ENCODE assay signal across 16 mouse cellular contexts in the genomic region with DNA sequence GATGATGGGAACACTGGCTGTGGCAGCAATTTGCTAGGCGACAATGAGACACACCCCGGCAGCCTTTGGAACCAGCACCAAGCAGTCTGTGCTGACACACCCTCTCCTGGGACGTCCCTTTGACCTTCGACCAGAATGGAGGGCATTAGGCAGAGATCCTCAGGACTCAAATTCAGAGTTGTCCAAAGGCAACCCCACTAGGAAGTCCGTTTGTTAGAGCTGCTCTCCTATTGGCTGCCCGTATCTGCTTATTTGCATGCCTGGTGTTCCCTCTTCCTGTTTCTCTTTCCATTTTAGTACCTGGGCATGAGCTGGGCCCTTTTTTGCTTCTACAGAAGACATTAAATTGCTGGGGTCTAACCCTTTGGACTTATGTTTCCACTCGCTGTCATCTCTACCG. TPM values are rescaled to one million over a fixed set of nuclear protein-coding genes. Genes with fewer than 3 reads are reported as not detected.
DNase-seq lines count a peak whose midpoint lies in the region; ATAC-seq and TF ChIP-seq lines count a peak whose summit lies in the region.
"Had no signal": no experiment of that assay in that cellular context is flagged by ENCODE, and none has a peak within 500 bp of the region (broad histone marks: within the 10 kb centered on the region; RNA-seq: fewer than 3 reads in every experiment).

No protein-coding gene starts in this region.

- no peaks in the 10 kb centered on the region for H3K9me3 ChIP-seq in heart, embryonic 13.5 days
- no peaks in the 10 kb centered on the region for H3K9me3 ChIP-seq in CH12.LX (replicated peaks; ENCODE audit: low read length)
- no peaks in the 10 kb centered on the region for H3K9me3 ChIP-seq in forebrain, embryonic 14.5 days (replicated peaks; ENCODE audit: control insufficient read depth, low read length)
- no peaks in the 10 kb centered on the region for H3K9me3 ChIP-seq in hindbrain, embryonic 13.5 days

- TF ChIP-seq POLR2A in heart, adult 2 months (IDR thresholded peaks at IDR 0.05; ENCODE audit: insufficient read depth, low read depth, low read length), result no peak
- TF ChIP-seq POLR2A in CH12.LX (IDR thresholded peaks at IDR 0.05; ENCODE audit: low read depth, low read length), result 0 out of 2 replicates have a peak, but pooled peaks have one; percentile 37

- no peak overlapping the region for H3K4me3 ChIP-seq in heart, embryonic 13.5 days
- H3K4me3 ChIP-seq in heart, adult 2 months, result no peak overlapping the region
- peak overlapping the region in 1 of 3 experiments; percentile 11 for H3K4me3 ChIP-seq in CH12.LX (replicated peaks in 1 of 3; ENCODE audit: low read depth in 2 of 3, low read length in 2 of 3, poor library complexity in 1 of 3)
- H3K4me3 ChIP-seq in forebrain, embryonic 14.5 days (ENCODE audit: low read depth, low read length), result no peak overlapping the region
- no peak overlapping the region for H3K4me3 ChIP-seq in hindbrain, embryonic 13.5 days
- H3K4me3 ChIP-seq: gastrocnemius, adult 2 months had no signal

- 0 out of 2 replicates have a peak, but pooled peaks cover 5% of the 10 kb centered on the region for H3K4me1 ChIP-seq in heart, embryonic 13.5 days
- no peaks in the 10 kb centered on the region for H3K4me1 ChIP-seq in heart, adult 2 months (ENCODE audit: control insufficient read depth, insufficient read depth, low read length)
- H3K4me1 ChIP-seq in CH12.LX (ENCODE audit: control insufficient read depth in 1 of 2, insufficient read depth in 2 of 2), result peaks cover 15 to 28% of the 10 kb centered on the region in 2 experiments
- no peaks in the 10 kb centered on the region for H3K4me1 ChIP-seq in forebrain, embryonic 14.5 days (ENCODE audit: control insufficient read depth, insufficient read depth, low read length)
- no peaks in the 10 kb centered on the region for H3K4me1 ChIP-seq in hindbrain, embryonic 13.5 days (replicated peaks)

- no peaks in the 10 kb centered on the region for H3K79me2 ChIP-seq in heart, adult 2 months (replicated peaks; ENCODE audit: control insufficient read depth, insufficient read depth, low read length)
- H3K79me2 ChIP-seq in CH12.LX (replicated peaks; ENCODE audit: control insufficient read depth, extremely low read depth, insufficient read depth, poor library complexity, severe bottlenecking), result no peaks in the 10 kb centered on the region

- no peak for TF ChIP-seq EP300 in heart, adult 2 months (IDR thresholded peaks at IDR 0.05; ENCODE audit: insufficient read depth, low read depth, low read length)
- no peak for TF ChIP-seq EP300 in CH12.LX (IDR thresholded peaks at IDR 0.05; ENCODE audit: low read length)

- no peaks in the 10 kb centered on the region for H3K27me3 ChIP-seq in heart, embryonic 13.5 days (replicated peaks)
- no peaks in the 10 kb centered on the region for H3K27me3 ChIP-seq in heart, adult 2 months (ENCODE audit: control insufficient read depth, insufficient read depth, low read length)
- no peaks in the 10 kb centered on the region for H3K27me3 ChIP-seq in CH12.LX (replicated peaks)
- no peaks in the 10 kb centered on the region for H3K27me3 ChIP-seq in forebrain, embryonic 14.5 days (replicated peaks; ENCODE audit: control insufficient read depth, insufficient read depth, low read length)
- H3K27me3 ChIP-seq in hindbrain, embryonic 13.5 days, result no peaks in the 10 kb centered on the region
- H3K27me3 ChIP-seq: Patski had no signal

- WGBS in heart, embryonic 13.5 days, result 61% methylated on average over 8 of the region's 8 CpGs
- 58% methylated on average over 8 of the region's 8 CpGs for WGBS in heart, adult 2 months
- WGBS in forebrain, embryonic 14.5 days, result 77% methylated on average over 8 of the region's 8 CpGs
- 79% methylated on average over 8 of the region's 8 CpGs for WGBS in hindbrain, embryonic 13.5 days

- H3K4me2 ChIP-seq in heart, embryonic 13.5 days, result peak overlapping the region; percentile 41
- peak overlapping the region; percentile 56 for H3K4me2 ChIP-seq in CH12.LX (ENCODE audit: insufficient read depth, low read depth, poor library complexity, severe bottlenecking)
- H3K4me2 ChIP-seq in forebrain, embryonic 14.5 days (ENCODE audit: low read length), result no peak overlapping the region
- no peak overlapping the region for H3K4me2 ChIP-seq in hindbrain, embryonic 13.5 days
- H3K4me2 ChIP-seq: midbrain, embryonic 11.5 days had no signal

- TF ChIP-seq RAD21 in CH12.LX (IDR thresholded peaks at IDR 0.05; ENCODE audit: low read depth, low read length), result no peak

- dilution Hi-C loops in CH12.LX (cut with MboI; ENCODE audit: extremely low pct_ligation_motif_present, extremely low pct_unique_long_range_greater_than_20kb, low sequenced_read_pairs), result no loop called here

- no peaks in the 10 kb centered on the region for H3K36me3 ChIP-seq in heart, embryonic 13.5 days
- H3K36me3 ChIP-seq in heart, adult 2 months (ENCODE audit: control insufficient read depth, insufficient read depth, low read length), result no peaks in the 10 kb centered on the region
- H3K36me3 ChIP-seq in CH12.LX (replicated peaks in 1 of 2; ENCODE audit: control insufficient read depth in 1 of 2, insufficient read depth in 1 of 2, low read length in 1 of 2), result no peaks in the 10 kb centered on the region
- no peaks in the 10 kb centered on the region for H3K36me3 ChIP-seq in forebrain, embryonic 14.5 days (ENCODE audit: control insufficient read depth, insufficient read depth, low read length)
- no peaks in the 10 kb centered on the region for H3K36me3 ChIP-seq in hindbrain, embryonic 13.5 days

- no peak overlapping the region for H3K9ac ChIP-seq in heart, embryonic 13.5 days
- no peak overlapping the region for H3K9ac ChIP-seq in heart, adult 2 months (ENCODE audit: low read depth, low read length)
- H3K9ac ChIP-seq in CH12.LX (ENCODE audit: insufficient read depth, low read depth), result no peak overlapping the region
- H3K9ac ChIP-seq in forebrain, embryonic 14.5 days (ENCODE audit: low read length), result no peak overlapping the region
- H3K9ac ChIP-seq in hindbrain, embryonic 13.5 days, result no peak overlapping the region

- in situ Hi-C loops in CH12.LX (cut with MboI; ENCODE audit: low pct_ligation_motif_present, low pct_unique_long_range_greater_than_20kb, low sequenced_read_pairs), result no loop called here

- ATAC-seq in heart, embryonic 13.5 days (ENCODE audit: extremely low read depth, insufficient number of reproducible peaks, low FRiP score, low TSS enrichment), result no peak
- ATAC-seq in megakaryocyte, adult 5-6 weeks (ENCODE audit: poor library complexity, severe bottlenecking), result peak; percentile 56
- ATAC-seq in forebrain, embryonic 14.5 days, result no peak
- ATAC-seq in hindbrain, embryonic 13.5 days (ENCODE audit: low FRiP score), result no peak
- ATAC-seq: Patski had no signal

- DNase-seq in heart, adult 2 months, result no peak
- DNase-seq in CH12.LX (ENCODE audit: extremely low read depth), result peak; percentile 34
- DNase-seq in induced T-regulatory cell, adult 2 months (ENCODE audit: low read depth), result peak; percentile 2
- DNase-seq in forebrain, embryonic 14.5 days (ENCODE audit: low spot score), result no peak
- DNase-seq in cerebellum, postnatal 14 days, result no peak
- DNase-seq: adrenal gland, postnatal 25 days; B cell, adult 2 months; gastrocnemius, adult 2 months; kidney, postnatal 14 days; retina, postnatal 1 day; thymus, postnatal 25 days had no signal

- TF ChIP-seq CTCF in heart, adult 2 months (IDR thresholded peaks at IDR 0.05), result no peak
- no peak for TF ChIP-seq CTCF in CH12.LX (conservative IDR thresholded peaks at IDR 0.05 in 1 of 2, IDR thresholded peaks at IDR 0.05 in 1 of 2; ENCODE audit: low read depth in 2 of 2, low read length in 2 of 2)

- H3K27ac ChIP-seq in heart, embryonic 13.5 days (replicated peaks), result no peak overlapping the region
- H3K27ac ChIP-seq in heart, adult 2 months, result no peak overlapping the region
- no peak overlapping the region for H3K27ac ChIP-seq in CH12.LX (ENCODE audit: insufficient read depth, low read depth)
- no peak overlapping the region for H3K27ac ChIP-seq in forebrain, embryonic 14.5 days (ENCODE audit: low read depth, low read length)
- no peak overlapping the region for H3K27ac ChIP-seq in hindbrain, embryonic 13.5 days
- H3K27ac ChIP-seq: gastrocnemius, adult 2 months had no signal

- intact Hi-C loops in heart, adult 2 months (cut with DNase I), result no loop called here

TF ChIP-seq in CH12.LX, 34 proteins besides CTCF, POLR2A, EP300 and RAD21 (continues in another document):
- peak; percentile 30; the same call in 1 of the 2 replicates for TF ChIP-seq IRF4 (IDR thresholded peaks at IDR 0.05; ENCODE audit: low read depth, low read length)
- no peak for TF ChIP-seq USF1 (IDR thresholded peaks at IDR 0.05; ENCODE audit: low read depth, low read length)
- TF ChIP-seq KAT2A (IDR thresholded peaks at IDR 0.05; ENCODE audit: insufficient replicate concordance, low read length), result no peak
- no peak for TF ChIP-seq PAX5 (IDR thresholded peaks at IDR 0.05; ENCODE audit: low read length)
- TF ChIP-seq CHD1 (IDR thresholded peaks at IDR 0.05; ENCODE audit: low read depth, low read length), result no peak
- peak; percentile 81 for TF ChIP-seq ELF1 (IDR thresholded peaks at IDR 0.05; ENCODE audit: low read depth, low read length)
- no peak for TF ChIP-seq ZNF384 (IDR thresholded peaks at IDR 0.05; ENCODE audit: low read depth, low read length)
- no peak for TF ChIP-seq UBTF (IDR thresholded peaks at IDR 0.05; ENCODE audit: low read depth, low read length)
- no peak for TF ChIP-seq NRF1 (IDR thresholded peaks at IDR 0.05; ENCODE audit: low read depth, low read length)
- TF ChIP-seq ZMIZ1 (IDR thresholded peaks at IDR 0.05; ENCODE audit: low read depth, low read length), result no peak
- TF ChIP-seq RCOR1 (conservative IDR thresholded peaks at IDR 0.05; ENCODE audit: low read depth, low read length), result no peak
- TF ChIP-seq MYC (IDR thresholded peaks at IDR 0.05; ENCODE audit: low read depth, low read length), result no peak
- peak; percentile 18 for TF ChIP-seq HCFC1 (IDR thresholded peaks at IDR 0.05; ENCODE audit: low read depth, low read length)
- no peak for TF ChIP-seq NELFE (IDR thresholded peaks at IDR 0.05; ENCODE audit: low read depth, low read length)
- no peak for TF ChIP-seq ZC3H11A (IDR thresholded peaks at IDR 0.05; ENCODE audit: low read depth, low read length)
- TF ChIP-seq MAX (IDR thresholded peaks at IDR 0.05; ENCODE audit: low read length), result no peak
- TF ChIP-seq MXI1 (IDR thresholded peaks at IDR 0.05; ENCODE audit: low read depth, low read length), result no peak

RNA-seq across cellular contexts. Expression of gene Edn3, which starts 12.0 kb away (rescaled TPM):
- polyA plus RNA-seq in heart, embryonic 13.5 days (2015; fragmentation: Nextera tagmentation; extraction: Ambion mirVana), result 0.99 and 1.0 TPM in 2 replicates
- total RNA-seq in heart, adult 2 months (2021), result 1 to 10 TPM; 1.4 to 1.5 TPM
- polyA plus RNA-seq in heart, adult 2 months (2012; rRNA removed), result 0.37 and 0.47 TPM in 2 replicates
- total RNA-seq in CH12.LX (2012; rRNA removed) (not detected in 2 replicates), CH12.LX (2014; rRNA removed) (not detected in 2 replicates)
- not detected in 2 replicates for polyA plus RNA-seq in CH12.LX (2012; ENCODE audit: insufficient read length, low read depth)
- not detected in 2 replicates for total RNA-seq in megakaryocyte, adult 5-6 weeks (2015)
- total RNA-seq in megakaryocyte, adult 5-6 weeks (2017), result not detected in 2 replicates
- 5.6 and 6.2 TPM in 2 replicates for polyA plus RNA-seq in forebrain, embryonic 14.5 days (2014; fragmentation: Nextera tagmentation; extraction: Ambion mirVana)
- 8.3 and 9.9 TPM in 2 replicates for polyA plus RNA-seq in hindbrain, embryonic 13.5 days (2015; fragmentation: Nextera tagmentation; extraction: Ambion mirVana)
- polyA plus RNA-seq: Patski had no signal

Comparison
In these comparisons a context has a peak if more than half of its experiments do, and no peak if none do; other contexts are left out.
1. H3K4me2 ChIP-seq: peak in heart, embryonic 13.5 days (single experiment) and CH12.LX (single experiment); none in forebrain, embryonic 14.5 days (single experiment) and hindbrain, embryonic 13.5 days (single experiment).
2. DNase-seq: peak in CH12.LX (single experiment) and induced T-regulatory cell, adult 2 months (single experiment); none in heart, adult 2 months (0 of 2), forebrain, embryonic 14.5 days (single experiment) and cerebellum, postnatal 14 days (0 of 2).